Mouse (Mus musculus) forebrain, embryonic 10.5 days (tissue): ENCODE data around the gene Rapgef6. TPM values are rescaled to one million over a fixed set of nuclear protein-coding genes. Genes with fewer than 3 reads are reported as not detected.

Experiments used
- DNase-seq: peaks from one replicate; pipeline ENCODE4 v3.0.0-alpha.2; 2017; ENCODE audit warnings: low spot score; ENCODE audit errors: extremely low spot score
- H3K27ac ChIP-seq: fragments of 300-500 bp; sonication (generic); 2 replicates; pipeline ENCODE4 v1.5.1; 2016; ENCODE audit warnings: mild to moderate bottlenecking
- H3K27me3 ChIP-seq: fragments of 300-500 bp; sonication (generic); 2 replicates; pipeline ENCODE4 v1.6.1; 2016; ENCODE audit warnings: mild to moderate bottlenecking; ENCODE audit not compliant: poor library complexity, severe bottlenecking
- H3K36me3 ChIP-seq: fragments of 300-500 bp; sonication (generic); replicated peaks from 2 replicates; pipeline ENCODE4 v1.6.1; 2016; ENCODE audit warnings: mild to moderate bottlenecking, moderate library complexity
- H3K4me1 ChIP-seq: fragments of 300-500 bp; sonication (generic); 2 replicates; pipeline ENCODE4 v1.6.1; 2016
- H3K4me3 ChIP-seq: fragments of 300-500 bp; sonication (generic); 2 replicates; pipeline ENCODE4 v1.5.1; 2016; ENCODE audit warnings: mild to moderate bottlenecking, moderate library complexity
- H3K9me3 ChIP-seq: fragments of 300-500 bp; sonication (generic); 2 replicates; pipeline ENCODE4 v1.6.1; 2016; ENCODE audit warnings: mild to moderate bottlenecking, moderate library complexity
- WGBS: fragments of 180-500 bp; shearing (Covaris S2); methylation state at CpG from one replicate; pipeline ENCODE4 v1.1.7; 2016; 5-methylcytosine and 5-hydroxymethylcytosine counted together
- polyA plus RNA-seq: library from polyadenylated mRNA; unstranded; fragments of >200 nt; fragmentation: Nextera tagmentation; extraction: Ambion mirVana; gene quantifications from 2 replicates; pipeline ENCODE4 v1.2.1, GENCODE M21; 2016

Rapgef6 gene
- 31.3 and 31.7 TPM in 2 replicates for polyA plus RNA-seq

DNA sequence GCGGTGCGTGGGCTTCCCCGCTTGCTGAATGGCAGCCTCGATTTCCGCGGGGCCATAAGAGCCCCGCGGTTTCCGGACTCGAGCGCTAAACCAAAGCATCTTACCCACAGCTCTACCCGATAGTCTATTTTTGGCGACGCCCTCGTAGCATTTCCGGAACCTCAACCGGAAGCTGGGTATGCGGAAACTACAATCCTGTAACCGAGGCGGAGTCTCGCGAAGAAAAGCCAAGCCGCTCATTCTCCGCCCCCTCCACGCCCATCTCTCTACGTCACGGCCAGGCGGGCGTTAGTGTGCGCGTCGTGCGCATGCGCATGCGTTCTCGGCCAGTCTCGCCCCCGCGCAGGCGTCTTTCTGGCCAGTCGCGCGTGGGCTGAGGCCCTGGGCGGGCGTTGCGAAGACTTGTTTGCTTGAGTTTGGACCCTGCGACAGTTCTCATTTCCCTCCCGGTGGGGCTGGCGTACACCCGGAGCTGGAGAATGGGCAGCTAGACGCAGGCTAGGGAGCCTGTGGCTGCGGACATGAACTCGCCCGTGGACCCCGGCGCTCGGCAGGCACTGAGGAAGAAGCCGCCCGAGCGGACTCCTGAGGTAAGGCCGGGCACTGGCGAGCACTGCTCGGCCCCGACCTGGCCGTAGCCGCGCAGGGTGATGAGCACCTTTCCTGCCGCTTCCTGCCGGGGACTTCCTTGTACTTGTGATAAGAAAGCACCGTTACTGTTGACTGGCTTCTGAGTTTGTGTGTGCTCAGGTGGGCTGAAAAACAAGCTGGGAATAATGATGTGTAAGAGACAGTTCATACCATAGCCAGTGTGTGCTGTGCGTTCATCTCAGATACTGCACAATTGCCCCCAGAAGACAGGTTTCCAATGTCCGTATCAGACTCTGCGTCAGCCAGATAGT is at the start of gene Rapgef6:
TSS of gene Rapgef6 (plus strand) at position 319 of the 902 bp plus-strand sequence.
- Histone ChIP-seq H3K4me1 (peaks cover 25% of the 10 kb centered on the region), H3K36me3 (no peaks in the 10 kb centered on the region), H3K9me3 (no peaks in the 10 kb centered on the region), H3K27ac (peak within 1 kb of the TSS; percentile 94), H3K4me3 (peak within 1 kb of the TSS; percentile 92), H3K27me3 (no peaks in the 10 kb centered on the region)
- WGBS = 0% methylated on average over 73 of the region's 73 CpGs
- peak; percentile 100 for DNase-seq

DNA sequence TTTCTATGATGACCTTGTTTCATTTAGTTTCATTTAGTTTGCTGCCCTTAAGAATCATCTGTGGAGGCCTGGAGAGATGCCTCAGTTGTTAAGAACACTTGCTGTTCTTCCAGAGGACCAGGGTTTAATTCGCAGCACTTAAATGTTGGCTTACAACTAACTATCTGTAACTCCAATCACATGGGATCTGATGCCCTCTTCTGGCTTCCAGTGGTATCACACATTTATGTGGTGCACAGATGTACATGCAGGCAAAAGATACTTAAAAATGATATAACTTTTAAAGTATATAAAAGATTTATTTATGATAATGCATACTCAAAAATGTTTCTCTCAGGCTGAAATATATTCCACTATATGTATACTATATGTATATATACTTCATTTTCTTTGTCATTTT is 44.2 kb upstream of the Rapgef6 start:
- Histone ChIP-seq H3K4me1 (no peaks in the 10 kb centered on the region), H3K27ac (no peak overlapping the region), H3K36me3 (peaks cover 22% of the 10 kb centered on the region), H3K4me3 (no peak overlapping the region), H3K9me3 (no peaks in the 10 kb centered on the region), H3K27me3 (no peaks in the 10 kb centered on the region)
- WGBS = 84% methylated on average over 1 of the region's 1 CpGs
- DNase-seq = peak; percentile 15

DNA sequence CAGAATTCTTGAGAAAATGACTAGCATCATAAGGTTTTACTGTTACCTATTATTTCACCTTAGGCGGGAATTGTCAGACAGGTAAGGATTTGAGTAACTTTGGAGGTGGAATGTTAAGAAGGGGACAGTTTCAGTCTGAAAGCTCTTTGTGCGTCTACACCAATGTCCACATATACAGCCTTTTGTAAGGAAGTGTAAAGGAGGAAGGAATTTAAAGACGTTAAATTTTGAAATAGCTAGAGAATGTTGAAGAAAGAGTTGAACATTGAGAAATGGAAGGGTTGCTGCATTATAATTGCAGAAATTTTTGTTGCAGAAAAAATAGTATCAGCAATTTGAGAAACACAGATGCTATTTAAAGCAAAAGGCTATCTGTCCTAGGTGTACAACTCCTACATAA is 36.6 kb upstream of the Rapgef6 start:
- Histone ChIP-seq H3K4me3 (no peak overlapping the region), H3K4me1 (no peaks in the 10 kb centered on the region), H3K9me3 (no peaks in the 10 kb centered on the region), H3K36me3 (peaks cover 6% of the 10 kb centered on the region), H3K27me3 (no peaks in the 10 kb centered on the region), H3K27ac (no peak overlapping the region)
- WGBS = 85% methylated on average over 3 of the region's 3 CpGs
- DNase-seq = no peak

DNA sequence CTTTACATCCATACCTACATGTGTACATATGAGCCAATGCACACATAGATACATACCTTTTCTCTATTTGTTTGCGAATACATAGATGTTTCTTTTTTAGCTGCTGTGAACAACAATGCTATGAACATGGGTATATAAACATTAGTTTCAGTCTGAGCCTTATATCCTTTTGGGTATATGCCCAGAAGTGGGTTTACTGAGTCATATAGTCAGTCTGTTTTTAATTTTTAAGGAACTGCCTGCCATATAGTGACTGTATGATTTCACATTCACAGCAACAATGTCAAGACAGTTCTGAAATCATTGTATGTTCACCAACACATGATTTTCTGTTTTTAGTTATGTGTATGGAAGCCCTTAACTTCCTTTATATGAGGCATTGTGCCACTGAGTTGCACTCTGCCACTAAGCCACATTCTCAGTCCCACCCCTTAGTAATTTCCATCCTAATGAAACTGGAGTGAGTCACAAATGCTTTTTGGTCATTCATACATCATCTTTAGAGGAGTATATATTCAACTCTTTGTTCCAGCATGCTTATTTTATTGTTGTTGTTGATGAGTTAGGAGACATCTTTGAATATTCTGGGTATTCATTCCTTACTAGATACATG is 30.6 kb upstream of the Rapgef6 start:
- no peak for DNase-seq
- Histone ChIP-seq H3K36me3 (peaks cover 13% of the 10 kb centered on the region), H3K4me1 (no peaks in the 10 kb centered on the region), H3K9me3 (no peaks in the 10 kb centered on the region), H3K4me3 (no peak overlapping the region), H3K27ac (no peak overlapping the region), H3K27me3 (no peaks in the 10 kb centered on the region)
- WGBS = 93% methylated on average over 1 of the region's 1 CpGs

DNA sequence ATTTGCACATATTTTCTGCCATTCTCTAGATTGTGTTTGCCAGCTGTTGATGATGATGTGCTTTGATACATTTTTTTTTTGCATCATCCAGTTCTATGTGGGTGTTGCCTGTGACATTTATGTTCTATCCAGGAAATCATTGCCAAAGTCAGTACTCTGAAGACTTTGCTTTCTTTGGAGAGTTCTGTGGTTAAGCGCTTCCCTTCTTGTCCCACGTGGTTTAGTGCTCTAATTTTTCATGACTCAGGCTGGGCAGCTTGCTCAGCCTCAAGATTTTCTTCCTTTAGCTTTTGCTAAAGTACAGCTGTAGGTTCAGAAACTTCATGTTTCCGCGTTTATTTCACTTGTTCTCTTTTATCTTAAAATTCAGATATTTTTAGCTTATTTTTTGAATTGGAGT is 30.1 kb upstream of the Rapgef6 start:
- no peak for DNase-seq

DNA sequence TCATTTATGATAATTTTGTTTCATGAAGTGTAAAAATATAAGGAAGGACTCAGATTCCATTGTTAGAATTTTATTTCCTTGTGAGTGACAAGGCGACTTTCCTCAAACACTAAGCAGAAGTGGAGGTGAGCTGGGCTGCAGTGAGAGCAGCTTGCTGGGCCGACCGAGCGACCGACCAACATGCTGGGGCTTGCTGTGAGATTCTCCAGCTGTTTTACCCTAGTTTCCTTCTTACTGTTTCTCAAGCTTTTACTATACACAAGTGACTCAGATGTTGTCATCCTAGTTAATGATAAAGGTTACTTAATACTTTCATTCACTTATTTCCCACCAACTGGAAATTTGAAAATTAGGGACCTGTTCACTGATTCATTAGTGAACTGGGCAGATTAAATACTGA is 22.8 kb upstream of the Rapgef6 start:
- no peaks in the 10 kb centered on the region for H3K4me1 ChIP-seq
- 86% methylated on average over 5 of the region's 5 CpGs for WGBS
- H3K36me3 ChIP-seq = peaks cover 38% of the 10 kb centered on the region
- H3K27me3 ChIP-seq = no peaks in the 10 kb centered on the region
- DNase-seq = no peak
- no peak overlapping the region for H3K27ac ChIP-seq
- no peaks in the 10 kb centered on the region for H3K9me3 ChIP-seq
- no peak overlapping the region for H3K4me3 ChIP-seq

More for the DNA sequence above, 30.1 kb upstream of the Rapgef6 start:
- H3K4me3 ChIP-seq = no peak overlapping the region
- WGBS = 93% methylated on average over 4 of the region's 4 CpGs
- H3K27ac ChIP-seq = no peak overlapping the region
- H3K4me1 ChIP-seq = no peaks in the 10 kb centered on the region
- H3K9me3 ChIP-seq = no peaks in the 10 kb centered on the region
- H3K27me3 ChIP-seq = no peaks in the 10 kb centered on the region
- H3K36me3 ChIP-seq = peaks cover 13% of the 10 kb centered on the region

DNA sequence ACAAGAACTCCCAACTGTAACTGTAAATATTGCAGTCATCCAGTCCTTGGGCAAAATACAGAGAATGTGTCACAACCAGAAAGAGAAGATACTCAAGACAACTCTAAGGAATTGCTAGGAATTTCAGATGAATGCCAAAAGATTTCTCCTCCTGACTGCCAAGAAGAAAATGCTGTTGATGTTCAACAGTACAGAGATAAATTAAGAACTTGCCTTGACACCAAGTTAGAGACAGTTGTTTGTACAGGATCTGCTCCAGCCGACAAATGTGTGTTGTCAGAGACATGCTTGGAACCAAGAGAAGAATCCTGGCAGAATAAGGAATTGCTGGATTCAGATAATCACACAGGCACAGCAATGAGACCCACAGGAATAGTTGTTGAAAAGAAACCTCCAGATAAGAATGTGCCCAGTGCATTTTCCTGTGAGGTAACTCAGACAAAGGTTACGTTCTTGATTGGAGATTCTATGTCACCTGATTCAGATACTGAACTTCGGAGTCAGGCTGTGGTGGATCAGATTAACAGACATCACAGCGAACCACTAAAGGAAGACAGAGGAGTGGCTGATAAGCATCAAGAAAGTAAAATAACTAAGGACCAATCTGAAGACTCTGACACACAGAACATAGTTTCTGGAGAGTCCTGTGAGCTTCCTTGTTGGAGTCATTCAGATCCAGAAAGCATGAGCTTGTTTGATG is 20.0 kb upstream of the Rapgef6 start:
- 93% methylated on average over 4 of the region's 4 CpGs for WGBS
- no peak for DNase-seq
- H3K9me3 ChIP-seq = no peaks in the 10 kb centered on the region
- no peaks in the 10 kb centered on the region for H3K27me3 ChIP-seq
- no peak overlapping the region for H3K4me3 ChIP-seq
- H3K4me1 ChIP-seq = no peaks in the 10 kb centered on the region
- peaks cover 51% of the 10 kb centered on the region for H3K36me3 ChIP-seq
- H3K27ac ChIP-seq = no peak overlapping the region

DNA sequence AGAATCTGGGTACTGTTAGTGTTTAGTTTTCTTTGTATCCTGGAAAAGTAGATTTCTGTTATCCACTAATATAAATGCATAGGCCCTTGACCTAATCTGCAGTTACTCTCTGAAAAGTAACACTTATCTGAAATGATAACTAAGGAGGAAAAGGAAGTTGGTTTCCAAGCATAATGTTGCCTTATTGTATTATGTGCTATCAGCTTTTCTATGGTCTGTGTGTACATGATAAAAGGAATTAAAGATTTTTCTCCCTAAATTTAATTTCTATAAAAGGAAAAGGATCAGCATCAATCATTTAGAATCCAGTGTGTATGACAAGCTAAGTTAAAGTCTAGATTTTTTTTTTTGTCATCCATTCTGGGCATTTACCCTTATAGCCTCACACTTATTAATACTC is 9.1 kb upstream of the Rapgef6 start:
- peaks cover 12% of the 10 kb centered on the region for H3K36me3 ChIP-seq
- no peak for DNase-seq
- H3K4me1 ChIP-seq = no peaks in the 10 kb centered on the region
- H3K27ac ChIP-seq = no peak overlapping the region
- no peaks in the 10 kb centered on the region for H3K27me3 ChIP-seq
- H3K9me3 ChIP-seq = no peaks in the 10 kb centered on the region
- H3K4me3 ChIP-seq = no peak overlapping the region

DNA sequence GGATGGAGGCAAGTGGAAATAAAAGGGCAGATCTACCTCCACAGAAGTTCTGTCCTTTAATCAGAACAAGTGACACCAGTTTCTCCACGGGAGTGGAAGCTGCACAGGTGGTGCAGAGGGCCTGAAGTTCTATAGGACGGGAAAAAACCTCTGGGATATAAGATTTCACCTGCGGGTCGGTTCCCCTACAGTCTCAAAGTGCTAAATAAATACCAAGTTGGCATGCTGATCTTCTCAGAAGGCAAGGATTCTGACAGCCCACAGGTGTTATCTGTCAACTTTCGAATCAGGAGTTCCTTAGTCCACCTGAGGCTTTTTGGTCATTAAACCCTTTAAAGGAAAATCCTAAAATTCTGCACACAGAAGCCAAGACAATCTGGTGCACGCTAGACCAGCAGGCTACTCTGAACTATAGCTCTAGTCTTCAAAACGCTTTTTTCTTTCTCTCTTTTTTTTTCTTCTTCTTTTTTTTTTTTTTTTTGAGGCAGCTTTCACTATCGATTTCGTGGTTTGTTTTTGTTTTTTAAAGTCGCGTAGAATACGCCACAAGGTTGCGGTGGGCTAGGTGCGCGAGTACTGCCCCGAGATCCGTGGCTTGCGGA is 619 bp upstream of the Rapgef6 start:
- Histone ChIP-seq H3K36me3 (no peaks in the 10 kb centered on the region), H3K27me3 (no peaks in the 10 kb centered on the region), H3K27ac (peak overlapping the region; percentile 94), H3K4me1 (peaks cover 25% of the 10 kb centered on the region), H3K9me3 (no peaks in the 10 kb centered on the region), H3K4me3 (peak overlapping the region; percentile 92)
- WGBS = 2% methylated on average over 18 of the region's 18 CpGs
- no peak for DNase-seq

DNA sequence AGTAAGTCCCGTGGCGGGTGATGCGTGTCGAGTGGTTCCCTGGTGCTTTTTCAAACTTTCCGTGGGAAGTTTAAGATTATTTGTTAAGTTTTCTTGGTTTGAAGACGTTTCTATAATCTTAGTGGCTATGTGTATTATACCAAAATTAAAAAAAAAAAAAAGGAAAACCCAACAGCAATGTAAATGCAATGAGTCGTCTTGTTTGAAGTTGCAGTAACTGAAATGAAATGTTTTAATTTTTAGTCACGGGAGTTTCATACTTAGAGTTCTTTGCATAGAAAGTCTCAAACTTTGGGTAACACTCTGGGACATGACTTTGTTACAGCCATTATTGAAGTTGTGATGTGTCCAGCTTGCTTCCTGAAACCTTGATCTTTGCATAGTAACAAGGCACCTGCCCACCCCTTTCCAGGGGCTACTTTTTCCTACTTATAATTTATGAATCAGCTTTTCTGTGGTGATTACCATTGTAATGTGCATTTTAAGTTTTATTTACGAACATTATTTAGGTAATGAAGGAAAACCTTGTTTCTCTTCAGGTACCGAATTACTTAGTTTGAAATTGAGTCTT is 869 bp downstream of the Rapgef6 start:
- 18% methylated on average over 10 of the region's 10 CpGs for WGBS
- H3K4me1 ChIP-seq = peaks cover 25% of the 10 kb centered on the region
- H3K36me3 ChIP-seq = no peaks in the 10 kb centered on the region
- no peaks in the 10 kb centered on the region for H3K9me3 ChIP-seq
- peak overlapping the region; percentile 94 for H3K27ac ChIP-seq
- no peak for DNase-seq
- no peaks in the 10 kb centered on the region for H3K27me3 ChIP-seq
- peak overlapping the region; percentile 92 for H3K4me3 ChIP-seq

DNA sequence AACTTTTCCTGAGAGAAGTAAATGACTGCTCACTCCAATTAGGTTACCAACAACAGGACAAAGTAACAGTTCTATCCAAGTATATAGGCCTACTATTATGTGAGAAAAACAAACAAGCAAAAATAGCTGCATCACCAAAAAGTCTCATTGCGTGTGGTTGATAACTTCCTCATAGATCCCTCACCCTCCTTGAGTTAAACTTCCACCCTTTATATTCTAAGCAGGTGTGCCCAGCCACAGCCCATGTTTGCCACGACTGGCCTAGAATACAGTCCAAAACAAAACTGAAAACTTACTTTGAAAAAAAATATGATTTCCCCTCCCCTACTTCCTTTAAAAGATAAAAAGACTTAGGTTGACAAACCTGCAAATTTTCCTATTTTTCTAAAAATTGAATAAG is 5.4 kb downstream of the Rapgef6 start:
- no peaks in the 10 kb centered on the region for H3K36me3 ChIP-seq
- no peaks in the 10 kb centered on the region for H3K27me3 ChIP-seq
- H3K9me3 ChIP-seq = no peaks in the 10 kb centered on the region
- no peak for DNase-seq
- H3K27ac ChIP-seq = no peak overlapping the region
- 90% methylated on average over 2 of the region's 2 CpGs for WGBS
- peaks cover 15% of the 10 kb centered on the region for H3K4me1 ChIP-seq
- no peak overlapping the region for H3K4me3 ChIP-seq

DNA sequence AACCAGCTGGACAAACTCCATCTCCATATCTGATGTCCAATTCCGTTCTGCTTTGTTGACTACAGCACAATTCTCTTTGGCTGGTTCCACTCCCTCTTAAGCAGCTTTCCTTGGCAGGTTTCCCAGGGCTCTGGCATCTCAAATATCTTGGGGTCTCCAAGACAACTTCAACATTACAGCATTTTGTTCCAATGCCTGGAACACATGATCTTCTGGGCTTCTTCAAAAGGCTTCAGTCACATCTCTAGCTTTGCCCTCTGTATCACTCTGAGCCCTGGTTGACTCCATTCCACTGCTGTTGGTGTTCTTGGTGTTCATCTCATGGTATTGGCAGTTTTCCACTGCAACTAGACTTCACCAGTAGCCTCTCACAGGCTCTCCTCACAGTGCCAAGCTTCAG is 7.7 kb downstream of the Rapgef6 start:
- H3K27me3 ChIP-seq = no peaks in the 10 kb centered on the region
- H3K4me1 ChIP-seq = no peaks in the 10 kb centered on the region
- no peaks in the 10 kb centered on the region for H3K9me3 ChIP-seq
- no peaks in the 10 kb centered on the region for H3K36me3 ChIP-seq
- no peak overlapping the region for H3K27ac ChIP-seq
- no peak overlapping the region for H3K4me3 ChIP-seq
- no peak for DNase-seq
- 87% methylated on average over 1 of the region's 1 CpGs for WGBS
